Mouse (Mus musculus): ENCODE measurements around the gene Dnase2a.
"Not testable (repeated sequence)": the region's sequence is repeated elsewhere in the genome, so short reads cannot be mapped to it uniquely, and the experiment has no call there.

Dnase2a gene

GRCm38 (mm10) chr8:84907979-84908378 lies 381 bp upstream of the Dnase2a start:
- not testable (repeated sequence) for DNase-seq (ENCODE audit: low spot score)

- DNase-seq (ENCODE audit: low spot score): no peak
These were observed 905 bp downstream of the Dnase2a start for GRCm38 (mm10) chr8:84909162-84909767.

- DNase-seq (ENCODE audit: low spot score): no peak
These were observed 1.6 kb downstream of the Dnase2a start for GRCm38 (mm10) chr8:84909949-84910348.

GRCm38 (mm10) chr8:84910551-84910950 lies 2.2 kb downstream of the Dnase2a start:
- DNase-seq (ENCODE audit: low spot score): no peak

GRCm38 (mm10) chr8:84911854-84912253 lies 3.5 kb downstream of the Dnase2a start:
- no peak for DNase-seq (ENCODE audit: low spot score)

GRCm38 (mm10) chr8:84912391-84912790 lies 4.0 kb downstream of the Dnase2a start:
- DNase-seq (ENCODE audit: low spot score): no peak

GRCm38 (mm10) chr8:84912895-84913501 lies 4.6 kb downstream of the Dnase2a start:
- peak; percentile 83 for DNase-seq (ENCODE audit: low spot score)

- no peak for DNase-seq (ENCODE audit: low spot score)
These were observed 5.1 kb downstream of the Dnase2a start for GRCm38 (mm10) chr8:84913502-84913900.

GRCm38 (mm10) chr8:84913960-84914359 lies 5.6 kb downstream of the Dnase2a start:
- no peak for DNase-seq (ENCODE audit: low spot score)

GRCm38 (mm10) chr8:84915269-84915668 lies 6.9 kb downstream of the Dnase2a start:
- DNase-seq (ENCODE audit: low spot score): no peak

- DNase-seq (ENCODE audit: low spot score): no peak
These were observed 9.4 kb downstream of the Dnase2a start for GRCm38 (mm10) chr8:84917781-84918180.

- no peak for DNase-seq (ENCODE audit: low spot score)
These were observed 10.3 kb downstream of the Dnase2a start for GRCm38 (mm10) chr8:84918646-84919045.

- no peak for DNase-seq (ENCODE audit: low spot score)
These were observed 13.2 kb downstream of the Dnase2a start for GRCm38 (mm10) chr8:84921596-84921995.

GRCm38 (mm10) chr8:84925557-84925956 lies 17.2 kb downstream of the Dnase2a start:
- no peak for DNase-seq (ENCODE audit: low spot score)

- no peak for DNase-seq (ENCODE audit: low spot score)
These were observed 19.2 kb downstream of the Dnase2a start for GRCm38 (mm10) chr8:84927513-84927912.

- DNase-seq (ENCODE audit: low spot score): peak; percentile 85
These were observed 20.3 kb downstream of the Dnase2a start for GRCm38 (mm10) chr8:84928456-84929306.

- DNase-seq (ENCODE audit: low spot score): no peak
These were observed 22.2 kb downstream of the Dnase2a start for GRCm38 (mm10) chr8:84930582-84930981.

GRCm38 (mm10) chr8:84933767-84934559 lies 25.6 kb downstream of the Dnase2a start:
- no peak for DNase-seq (ENCODE audit: low spot score)

- no peak for DNase-seq (ENCODE audit: low spot score)
These were observed 26.5 kb downstream of the Dnase2a start for GRCm38 (mm10) chr8:84934860-84935259.

GRCm38 (mm10) chr8:84935489-84935888 lies 27.1 kb downstream of the Dnase2a start:
- DNase-seq (ENCODE audit: low spot score): no peak

GRCm38 (mm10) chr8:84936041-84936961 lies 27.9 kb downstream of the Dnase2a start:
- no peak for DNase-seq (ENCODE audit: low spot score)
